Mouse (Mus musculus) spleen, postnatal 10 days (tissue): ENCODE results near the gene Gm4064.
"Not testable (repeated sequence)": the region's sequence is repeated elsewhere in the genome, so short reads cannot be mapped to it uniquely, and the experiment has no call there.

Experiments used
- DNase-seq, 2 experiments: peaks; one replicate each; pipeline ENCODE4 v3.0.0; 2021 to 2022; ENCODE audit warnings: low spot score in 2 of 2

The Gm4064 gene

GRCm38 (mm10) chrY:2796105-2796504 is at the start of gene Gm4064:
Gm4064 (minus strand) TSS chrY:2796205.
- DNase-seq, result not testable (repeated sequence)

- DNase-seq, result not testable (repeated sequence)
Observed at GRCm38 (mm10) chrY:2830380-2830779, 34.4 kb upstream of the Gm4064 start, which contains the start of the genes Rbmy and Gm10256. Rbmy (plus strand) TSS chrY:2830680. Gm10256 (plus strand) TSS chrY:2830699.
